8 mouse cellular contexts compared by ENCODE assay signal in genomic region chr11:119942201-119942726, GRCm38 (mm10). TPM values are rescaled to one million over a fixed set of nuclear protein-coding genes. Genes with fewer than 3 reads are reported as not detected.
DNase-seq lines count a peak whose midpoint lies in the region; ATAC-seq and TF ChIP-seq lines count a peak whose summit lies in the region.

No protein-coding gene starts in this region.

- no peaks in the 10 kb centered on the region for H3K27me3 ChIP-seq in spleen, adult 2 months (ENCODE audit: control insufficient read depth, insufficient read depth, low read length)
- H3K27me3 ChIP-seq in hindbrain, embryonic 16.5 days (replicated peaks; ENCODE audit: control insufficient read depth, insufficient read depth, low read length) = no peaks in the 10 kb centered on the region
- H3K27me3 ChIP-seq in midbrain, embryonic 10.5 days (ENCODE audit: low read depth, poor library complexity, severe bottlenecking) = peaks cover 66% of the 10 kb centered on the region

- no peak for TF ChIP-seq POLR2A in spleen, adult 2 months (IDR thresholded peaks at IDR 0.05; ENCODE audit: low read depth, low read length)

- ATAC-seq in hindbrain, embryonic 16.5 days = peak; percentile 4; the same call in 1 of the 2 replicates

- H3K9me3 ChIP-seq in hindbrain, embryonic 16.5 days (ENCODE audit: control insufficient read depth, low read length) = no peaks in the 10 kb centered on the region
- no peaks in the 10 kb centered on the region for H3K9me3 ChIP-seq in midbrain, embryonic 10.5 days (replicated peaks)

- H3K36me3 ChIP-seq in spleen, adult 2 months (ENCODE audit: control insufficient read depth, insufficient read depth, low read length) = no peaks in the 10 kb centered on the region
- H3K36me3 ChIP-seq in hindbrain, embryonic 16.5 days (ENCODE audit: control insufficient read depth, insufficient read depth, low read length) = no peaks in the 10 kb centered on the region
- no peaks in the 10 kb centered on the region for H3K36me3 ChIP-seq in midbrain, embryonic 10.5 days

- 1% methylated on average over 42 of the region's 43 CpGs for WGBS in spleen, adult 2 months
- under 1% methylated on average over 42 of the region's 43 CpGs for WGBS in hindbrain, embryonic 16.5 days
- whole genome bisulfite sequencing in midbrain, embryonic 10.5 days = under 1% methylated on average over 43 of the region's 43 CpGs

- H3K4me2 ChIP-seq in hindbrain, embryonic 16.5 days (ENCODE audit: low read length) = peak overlapping the region; percentile 87

- H3K4me3 ChIP-seq in spleen, adult 2 months (ENCODE audit: extremely low read depth, insufficient read depth, insufficient read length) = peak overlapping the region; percentile 59
- H3K4me3 ChIP-seq in hindbrain, embryonic 16.5 days (ENCODE audit: low read length) = peak overlapping the region; percentile 72
- H3K4me3 ChIP-seq in midbrain, embryonic 10.5 days = peak overlapping the region; percentile 85

- H3K27ac ChIP-seq in spleen, adult 2 months (ENCODE audit: insufficient read depth, low read length) = peak overlapping the region; percentile 62
- peak overlapping the region; percentile 84 for H3K27ac ChIP-seq in hindbrain, embryonic 16.5 days (ENCODE audit: low read depth, low read length)
- peak overlapping the region; percentile 86 for H3K27ac ChIP-seq in midbrain, embryonic 10.5 days (replicated peaks)

- H3K9ac ChIP-seq in hindbrain, embryonic 16.5 days (ENCODE audit: low read depth, low read length) = peak overlapping the region; percentile 79

- peak; percentile 73 for DNase-seq in embryo, embryonic 10.5 days (ENCODE audit: low spot score)
- DNase-seq in embryo, embryonic 11 days = no peak
- DNase-seq in spleen, adult 2 months (ENCODE audit: low read depth in 1 of 2, low spot score in 2 of 2) = no peak
- DNase-seq in spleen, postnatal 10 days (ENCODE audit: low spot score in 2 of 2) = no peak
- no peak for DNase-seq in midbrain, embryonic 10.5 days (ENCODE audit: low spot score)
- DNase-seq in cerebellum, postnatal 10 days = no peak
- DNase-seq in frontal cortex, postnatal 25 days (ENCODE audit: low spot score in 2 of 2) = no peak

- peaks cover 4% of the 10 kb centered on the region for H3K4me1 ChIP-seq in spleen, adult 2 months (ENCODE audit: control insufficient read depth, insufficient read depth, insufficient read length)
- peaks cover 31% of the 10 kb centered on the region for H3K4me1 ChIP-seq in hindbrain, embryonic 16.5 days (ENCODE audit: control insufficient read depth, insufficient read depth, low read depth, low read length)
- H3K4me1 ChIP-seq in midbrain, embryonic 10.5 days = peaks cover 67% of the 10 kb centered on the region

- TF ChIP-seq CTCF in spleen, adult 2 months (IDR thresholded peaks at IDR 0.05; ENCODE audit: extremely low read depth, insufficient read depth, insufficient read length, insufficient replicate concordance) = no peak

RNA-seq across cellular contexts. Expression of gene Baiap2, which starts 0.3 kb away (rescaled TPM):
- polyA plus RNA-seq in spleen, adult 2 months (2012; rRNA removed) = 17.3 and 22.9 TPM in 2 replicates
- 22.8 and 23.9 TPM in 2 replicates for polyA plus RNA-seq in hindbrain, embryonic 16.5 days (2015; fragmentation: Nextera tagmentation; extraction: Ambion mirVana)
- 9.4 and 11.3 TPM in 2 replicates for polyA plus RNA-seq in midbrain, embryonic 10.5 days (2016; fragmentation: Nextera tagmentation; extraction: Ambion mirVana)

RNA-seq across cellular contexts. Expression of gene Chmp6, which starts 29.0 kb away (rescaled TPM):
- polyA plus RNA-seq in spleen, adult 2 months (2012; rRNA removed) = 31.2 and 36.6 TPM in 2 replicates
- polyA plus RNA-seq in hindbrain, embryonic 16.5 days (2015; fragmentation: Nextera tagmentation; extraction: Ambion mirVana) = 112 and 114 TPM in 2 replicates
- 116 and 118 TPM in 2 replicates for polyA plus RNA-seq in midbrain, embryonic 10.5 days (2016; fragmentation: Nextera tagmentation; extraction: Ambion mirVana)
